Mouse (Mus musculus) layer of hippocampus, adult 9-11 months (tissue): ENCODE measurements around the gene 1700001K19Rik.
A peak's percentile ranks its signal among the peaks of the same experiment; 100 is the strongest.
"Not testable (repeated sequence)": the region's sequence is repeated elsewhere in the genome, so short reads cannot be mapped to it uniquely, and the experiment has no call there.

ENCODE experiments used
- DNase-seq: peaks from one replicate; pipeline ENCODE4 v3.0.0; 2022

1700001K19Rik gene

DNA sequence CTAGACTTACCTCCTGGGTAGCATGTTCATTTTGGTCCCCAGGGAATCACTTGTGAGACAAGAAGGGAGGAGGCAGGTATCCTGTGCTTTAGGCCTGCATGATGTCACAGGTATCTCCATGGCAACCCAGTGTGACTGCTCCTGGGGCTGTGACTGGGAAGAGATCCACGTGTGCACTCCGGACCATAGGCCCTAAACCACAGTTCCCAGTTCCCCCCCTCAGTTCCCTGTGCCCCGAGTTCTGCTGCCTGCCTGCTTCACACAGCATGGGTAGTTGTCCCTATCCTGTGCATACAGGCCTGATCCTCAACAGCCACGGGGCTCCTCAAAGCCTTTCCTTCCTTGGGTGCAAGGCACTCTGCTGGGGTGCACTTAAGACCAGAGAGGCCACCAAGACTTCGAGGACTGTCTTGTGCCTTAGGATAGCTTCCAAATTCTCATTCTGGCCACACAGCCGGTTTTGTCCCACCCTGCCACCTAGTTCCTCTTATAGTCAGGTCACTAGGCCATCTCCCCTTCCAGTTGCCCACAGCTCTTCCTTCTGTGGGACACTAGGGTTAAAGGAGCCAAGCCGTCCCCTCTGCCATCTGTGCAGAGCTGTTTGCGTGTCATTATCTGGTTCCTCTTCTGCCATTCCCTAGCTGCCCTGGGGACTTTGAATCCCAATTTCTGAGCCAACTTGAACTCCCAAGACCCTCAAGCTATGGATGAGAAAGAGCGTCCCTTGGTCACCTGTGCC, at the start of gene 1700001K19Rik:
Gene 1700001K19Rik (minus strand): TSS at position 59 of the 739 bp plus-strand sequence.
- DNase-seq, result no peak

- no peak for DNase-seq
Measured at GRCm38 (mm10) chr12:110726428-110726827, 44.0 kb upstream of the 1700001K19Rik start.

GRCm38 (mm10) chr12:110725489-110725888, 43.1 kb upstream of the 1700001K19Rik start:
- no peak for DNase-seq

- no peak for DNase-seq
Measured at GRCm38 (mm10) chr12:110725051-110725450, 42.6 kb upstream of the 1700001K19Rik start.

GRCm38 (mm10) chr12:110716004-110716403, 33.6 kb upstream of the 1700001K19Rik start:
- DNase-seq, result no peak

GRCm38 (mm10) chr12:110714215-110714614, 31.8 kb upstream of the 1700001K19Rik start:
- DNase-seq, result no peak

GRCm38 (mm10) chr12:110713784-110714183, 31.4 kb upstream of the 1700001K19Rik start:
- no peak for DNase-seq

DNA sequence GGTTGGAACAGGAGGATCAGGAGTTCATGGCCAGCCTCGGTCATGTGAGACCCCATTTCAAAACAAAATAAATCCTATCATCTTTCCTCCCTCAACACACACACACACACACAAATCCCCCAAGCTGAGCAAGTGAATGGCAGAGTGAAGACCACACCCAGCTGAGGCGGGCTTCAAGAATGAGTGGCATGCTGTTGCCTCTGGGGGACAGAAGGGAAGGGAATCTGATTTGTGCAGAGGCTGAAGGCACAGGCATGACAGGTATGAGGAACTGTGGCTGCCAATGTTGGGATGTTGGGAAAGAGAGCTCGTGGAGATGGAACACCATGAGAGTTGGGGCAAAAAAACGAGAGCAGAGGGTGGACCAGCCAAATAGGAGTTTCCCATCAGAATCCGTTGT, 28.9 kb upstream of the 1700001K19Rik start:
- no peak for DNase-seq

DNA sequence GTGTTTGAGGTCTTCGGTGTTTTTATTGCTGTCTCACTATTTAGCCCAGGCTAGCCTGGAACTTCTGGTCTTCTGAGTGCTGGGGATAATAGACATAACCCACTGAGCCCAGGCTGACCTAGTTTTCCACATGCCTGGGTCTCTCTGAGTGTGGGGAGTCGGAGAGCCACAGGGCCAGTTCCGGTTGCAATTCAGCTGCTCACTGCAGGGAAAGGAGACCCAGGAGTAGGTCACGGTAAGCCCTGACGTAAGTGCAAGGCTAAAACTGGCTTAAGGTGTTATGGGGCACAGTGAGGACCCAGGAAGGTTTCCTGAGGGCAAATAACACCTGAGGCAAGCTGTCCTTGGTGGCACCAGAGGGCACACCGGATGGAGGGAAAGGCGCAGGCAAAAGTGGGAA, 25.0 kb upstream of the 1700001K19Rik start:
- DNase-seq, result no peak

DNA sequence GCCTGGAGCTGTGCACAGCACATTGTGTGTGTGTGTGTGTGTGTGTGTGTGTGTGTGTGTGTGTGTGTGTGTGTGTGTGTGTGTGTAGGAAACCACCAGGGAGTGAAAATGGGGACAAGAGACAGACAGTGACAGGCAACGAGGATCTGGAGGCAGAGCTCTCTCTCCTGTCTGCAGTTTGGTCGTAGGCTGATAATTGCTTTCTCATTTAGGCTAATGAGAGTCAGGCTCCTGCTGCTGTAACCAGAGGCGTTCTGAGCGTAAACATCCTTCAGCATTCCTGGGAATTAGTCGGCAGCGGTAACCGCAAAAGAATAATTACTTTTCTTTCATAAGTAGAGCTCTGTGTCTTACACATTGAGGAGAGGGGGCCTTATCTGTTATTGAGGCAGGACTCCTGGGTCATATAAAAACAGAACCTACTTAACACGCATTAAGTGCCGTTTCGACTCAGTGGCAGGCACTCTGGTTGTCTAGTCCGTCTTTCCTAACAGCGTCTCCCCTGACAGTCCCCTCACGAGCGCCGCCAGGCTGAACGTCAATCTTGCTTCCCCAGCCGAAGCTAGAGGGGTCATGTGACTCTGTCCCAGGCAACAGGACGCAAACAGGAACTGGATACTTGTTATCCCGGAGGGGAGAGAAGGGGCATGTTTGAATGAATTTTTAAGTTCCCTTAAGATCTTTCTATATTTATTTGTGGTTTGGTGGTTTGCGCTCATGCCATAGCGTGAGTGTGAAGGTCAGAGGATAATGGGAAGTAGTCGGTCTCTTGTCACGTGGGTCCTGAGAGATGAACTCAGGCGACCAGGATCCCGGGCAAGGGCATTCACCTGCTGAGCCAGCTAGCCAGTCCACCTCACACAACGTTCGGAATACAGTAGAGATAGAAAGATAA, 24.2 kb upstream of the 1700001K19Rik start:
- no peak for DNase-seq

DNA sequence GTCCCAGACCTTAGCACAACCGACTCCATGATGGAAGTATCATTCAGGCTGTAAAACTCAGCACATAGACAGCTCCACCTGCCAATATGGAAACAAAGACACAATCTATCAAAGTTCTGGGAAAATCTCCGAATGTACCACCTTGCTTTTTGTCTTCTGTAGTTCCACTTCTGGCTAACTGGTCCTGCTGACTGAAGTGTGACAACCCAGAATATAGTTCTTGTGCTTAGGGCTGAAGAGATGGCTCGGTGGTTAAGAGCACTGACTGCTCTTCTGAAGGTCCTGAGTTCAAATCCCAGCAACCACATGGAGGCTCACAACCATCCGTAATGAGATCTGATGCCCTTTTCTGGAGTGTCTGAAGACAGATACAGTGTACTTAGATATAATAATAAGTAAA, 23.0 kb upstream of the 1700001K19Rik start:
- DNase-seq, result not testable (repeated sequence)

- no peak for DNase-seq
Measured at GRCm38 (mm10) chr12:110703682-110704081, 21.3 kb upstream of the 1700001K19Rik start.

- peak; percentile 69 for DNase-seq
Measured at GRCm38 (mm10) chr12:110703008-110703471, 20.6 kb upstream of the 1700001K19Rik start.

- DNase-seq, result no peak
Measured at GRCm38 (mm10) chr12:110702556-110702955, 20.1 kb upstream of the 1700001K19Rik start, which contains the start of gene Hsp90aa1. Hsp90aa1 (minus strand) TSS chr12:110702728.

DNA sequence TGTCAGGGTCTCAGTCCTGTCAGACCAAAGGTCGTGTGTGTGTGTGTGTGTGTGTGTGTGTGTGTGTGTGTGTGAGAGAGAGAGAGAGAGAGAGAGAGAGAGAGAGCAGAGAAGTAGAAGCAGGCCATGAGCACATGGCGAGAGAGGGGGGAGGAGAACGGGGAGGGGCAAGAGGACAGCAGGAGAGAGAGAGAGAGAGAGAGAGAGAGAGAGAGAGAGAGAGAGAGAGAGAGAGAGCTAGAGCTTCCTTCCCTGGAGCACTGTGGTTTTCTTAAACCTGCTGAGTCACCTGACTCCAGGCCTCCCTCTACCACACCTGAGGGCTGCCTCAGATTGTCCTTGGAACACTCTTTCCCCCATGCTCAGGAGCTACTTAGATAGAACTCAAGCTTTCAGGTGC, 18.9 kb upstream of the 1700001K19Rik start:
- not testable (repeated sequence) for DNase-seq

GRCm38 (mm10) chr12:110700730-110701129, 18.3 kb upstream of the 1700001K19Rik start:
- no peak for DNase-seq

GRCm38 (mm10) chr12:110699171-110699547, 16.7 kb upstream of the 1700001K19Rik start:
- DNase-seq, result no peak

DNA sequence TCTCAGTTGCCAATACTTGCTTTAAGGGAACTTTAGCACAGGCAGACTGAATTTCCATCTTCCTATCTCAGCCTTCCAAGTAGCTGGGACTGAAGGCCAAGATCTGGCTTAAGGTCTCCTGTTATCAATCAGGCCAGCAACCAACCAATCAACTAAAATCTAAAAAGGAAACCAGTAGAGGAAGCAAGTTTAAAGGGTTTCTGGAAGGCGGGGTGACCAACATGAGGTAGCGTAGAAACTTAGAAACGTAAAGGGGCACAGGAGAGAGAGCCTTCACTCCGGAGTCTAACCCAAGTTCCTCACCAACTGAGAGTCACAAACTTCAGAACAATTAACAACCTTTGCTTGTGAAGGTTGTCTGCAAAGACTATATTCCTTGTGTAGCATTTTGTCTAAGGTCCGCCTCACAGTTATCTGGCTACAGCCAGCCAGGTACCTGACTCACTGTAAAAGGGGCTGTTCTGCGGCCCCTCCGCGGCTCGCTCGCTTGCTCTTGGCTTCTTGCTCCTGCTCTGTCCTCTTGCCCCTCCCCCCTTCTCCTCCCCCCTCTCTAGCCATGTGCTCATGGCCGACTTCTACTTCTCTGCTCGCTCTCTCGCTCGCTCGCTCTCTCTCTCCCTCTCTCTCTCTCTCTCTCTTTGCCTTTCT, 16.2 kb upstream of the 1700001K19Rik start:
- no peak for DNase-seq

GRCm38 (mm10) chr12:110698080-110698479, 15.7 kb upstream of the 1700001K19Rik start:
- DNase-seq, result no peak

DNA sequence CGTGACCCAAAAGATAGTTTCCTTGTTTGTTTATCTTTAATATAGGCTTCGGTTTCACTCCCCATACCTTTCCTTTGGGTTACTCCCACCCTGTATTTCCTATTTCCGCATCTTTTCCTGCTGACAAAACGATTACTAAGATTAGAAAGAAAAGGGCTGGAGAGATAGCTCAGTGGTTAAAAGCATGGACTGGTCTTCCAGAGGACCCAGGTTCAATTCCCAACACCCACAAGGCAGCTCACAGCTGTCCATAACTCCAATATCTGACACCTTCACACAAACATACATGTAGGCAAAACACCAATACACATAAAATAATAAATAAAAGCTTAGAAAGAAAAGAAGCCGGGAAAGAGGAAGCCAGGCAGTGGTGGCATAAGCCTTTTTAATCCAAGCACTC, 15.0 kb upstream of the 1700001K19Rik start:
- DNase-seq, result no peak

DNA sequence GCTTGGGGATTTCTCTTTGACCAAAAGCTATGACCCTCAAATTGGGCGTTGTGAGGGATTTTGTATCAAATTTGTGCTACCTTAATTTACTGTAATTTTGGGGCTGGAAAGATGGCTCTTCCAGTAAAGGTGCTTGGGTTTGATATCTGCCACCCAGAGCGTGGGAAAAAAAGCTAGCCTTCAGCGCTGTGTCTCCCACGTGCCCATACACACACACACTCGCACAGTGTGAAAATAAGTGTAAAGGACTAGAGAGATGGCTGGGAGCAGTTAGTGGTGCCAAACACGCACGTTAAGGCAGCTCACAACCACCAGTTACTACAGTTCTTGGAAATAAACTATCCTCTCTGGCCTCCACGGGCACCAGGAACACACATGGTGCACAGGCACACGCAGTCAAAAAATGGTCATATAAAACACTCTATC, 14.6 kb upstream of the 1700001K19Rik start:
- DNase-seq, result no peak

GRCm38 (mm10) chr12:110696173-110696974, 14.0 kb upstream of the 1700001K19Rik start:
- DNase-seq, result peak; percentile 96
